Mouse (Mus musculus): ENCODE measurements around the gene Eif2b3. TPM values are rescaled to one million over a fixed set of nuclear protein-coding genes. Genes with fewer than 3 reads are reported as not detected.

The Eif2b3 gene
- polyA plus RNA-seq, 1 experiment from 2014 or later, result 11.1 TPM

- Histone ChIP-seq H3K4me3 (ENCODE audit: inconsistent target) (no peak overlapping the region), H3K36me3 (ENCODE audit: inconsistent target) (no peaks in the 10 kb centered on the region), H3K79me2 (ENCODE audit: inconsistent target) (no peaks in the 10 kb centered on the region), H3K27ac (no peak overlapping the region)
- 94% methylated on average over 3 of the region's 3 CpGs for WGBS (ENCODE audit: missing documents)
Measured at GRCm38 (mm10) chr4:117048836-117049235, 29.6 kb downstream of the Eif2b3 start.

DNA sequence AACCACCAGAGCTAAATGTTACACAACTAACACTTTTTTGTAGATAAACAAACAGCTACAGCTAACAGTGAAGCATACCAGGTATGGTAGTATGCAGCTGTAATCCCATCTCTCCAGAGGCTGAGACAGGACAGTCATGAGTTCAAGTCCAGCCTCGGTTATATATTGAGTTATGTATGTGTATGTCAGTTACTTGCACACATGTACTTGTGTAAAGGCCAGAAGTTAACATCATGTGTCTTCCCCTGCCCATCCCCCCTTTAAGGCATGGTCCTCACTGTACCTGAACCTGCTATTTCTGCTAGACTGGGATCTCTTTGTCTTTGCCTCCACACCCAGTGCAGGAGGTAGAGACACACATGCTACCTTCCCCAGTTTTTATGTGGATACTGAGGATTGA is 30.3 kb downstream of the Eif2b3 start:
- H3K79me2 ChIP-seq (ENCODE audit: inconsistent target), result no peaks in the 10 kb centered on the region
- no peak overlapping the region for H3K27ac ChIP-seq
- H3K4me3 ChIP-seq (ENCODE audit: inconsistent target), result no peak overlapping the region
- WGBS (ENCODE audit: missing documents), result 100% methylated on average over 1 of the region's 1 CpGs
- H3K36me3 ChIP-seq (ENCODE audit: inconsistent target), result no peaks in the 10 kb centered on the region

- Histone ChIP-seq H3K79me2 (ENCODE audit: inconsistent target) (no peaks in the 10 kb centered on the region), H3K4me3 (ENCODE audit: inconsistent target) (no peak overlapping the region), H3K27ac (no peak overlapping the region), H3K36me3 (ENCODE audit: inconsistent target) (no peaks in the 10 kb centered on the region)
- WGBS (ENCODE audit: missing documents), result 92% methylated on average over 4 of the region's 4 CpGs
Measured at GRCm38 (mm10) chr4:117052626-117053025, 33.4 kb downstream of the Eif2b3 start.

DNA sequence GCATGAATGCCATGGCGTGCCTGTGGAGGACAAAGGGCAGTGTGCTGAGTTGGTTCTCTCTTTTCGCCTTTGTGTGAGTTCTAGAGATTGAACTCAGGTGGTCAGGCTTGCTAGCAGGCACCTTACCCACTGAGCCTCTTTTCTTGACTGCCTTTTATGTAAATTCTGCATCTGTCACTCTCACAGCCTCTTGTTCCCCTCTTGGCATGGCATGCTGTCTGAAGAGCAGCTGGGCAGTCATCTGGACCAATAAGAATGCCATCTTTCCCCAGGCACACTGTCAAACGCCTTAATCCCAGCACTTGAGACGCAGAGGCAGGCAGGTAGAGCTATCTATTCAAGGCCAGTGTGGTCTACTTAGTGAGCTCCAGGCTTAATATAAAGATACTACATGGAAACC is 34.8 kb downstream of the Eif2b3 start:
- WGBS (ENCODE audit: missing documents), result 100% methylated on average over 4 of the region's 4 CpGs
- H3K79me2 ChIP-seq (ENCODE audit: inconsistent target), result no peaks in the 10 kb centered on the region
- H3K36me3 ChIP-seq (ENCODE audit: inconsistent target), result no peaks in the 10 kb centered on the region
- H3K27ac ChIP-seq, result no peak overlapping the region
- no peak overlapping the region for H3K4me3 ChIP-seq (ENCODE audit: inconsistent target)

DNA sequence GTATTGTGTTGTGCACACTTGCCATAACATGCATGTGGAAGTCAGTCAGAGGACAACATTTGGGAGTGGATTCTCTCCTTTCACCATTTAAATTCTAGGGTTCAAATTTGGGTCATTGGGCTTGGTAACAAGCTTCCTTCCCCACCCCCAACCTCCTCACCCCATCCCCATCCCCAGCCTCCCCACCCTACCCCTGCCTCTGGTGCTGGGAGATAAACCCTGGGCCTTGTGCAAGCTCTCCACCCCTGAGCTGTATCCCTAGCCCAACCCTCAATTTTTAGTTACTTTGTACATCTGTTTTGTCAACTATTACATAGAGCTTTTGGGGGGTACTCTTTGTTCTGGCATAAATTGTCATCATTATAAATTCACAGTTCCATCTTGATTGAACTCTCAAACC is 36.9 kb downstream of the Eif2b3 start:
- no peaks in the 10 kb centered on the region for H3K79me2 ChIP-seq (ENCODE audit: inconsistent target)
- no peak overlapping the region for H3K4me3 ChIP-seq (ENCODE audit: inconsistent target)

DNA sequence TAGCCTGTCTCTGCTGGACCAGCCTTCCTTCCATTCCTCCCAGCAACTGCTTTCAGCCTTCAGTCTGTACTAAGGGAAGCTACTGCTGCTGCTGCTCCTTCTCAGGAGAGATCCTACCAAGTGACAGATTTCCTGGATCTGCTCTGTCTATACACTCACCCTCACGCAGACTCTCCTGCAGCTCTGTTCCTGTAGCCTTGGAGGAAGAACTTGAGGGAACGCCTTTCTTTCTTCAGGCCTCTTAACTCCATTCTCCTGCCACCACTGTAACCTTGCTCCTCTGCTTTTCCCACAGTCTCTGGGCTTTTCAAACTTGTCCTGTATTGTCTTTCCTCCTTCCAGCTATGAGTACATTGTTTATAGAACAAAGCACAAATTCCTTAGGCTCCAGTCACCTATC is 37.3 kb downstream of the Eif2b3 start:
- H3K79me2 ChIP-seq (ENCODE audit: inconsistent target), result no peaks in the 10 kb centered on the region
- no peak overlapping the region for H3K4me3 ChIP-seq (ENCODE audit: inconsistent target)
- no peak overlapping the region for H3K27ac ChIP-seq
- no peaks in the 10 kb centered on the region for H3K36me3 ChIP-seq (ENCODE audit: inconsistent target)
- 93% methylated on average over 2 of the region's 2 CpGs for WGBS (ENCODE audit: missing documents)

More for the DNA sequence above, 36.9 kb downstream of the Eif2b3 start:
- Histone ChIP-seq H3K27ac (no peak overlapping the region), H3K36me3 (ENCODE audit: inconsistent target) (no peaks in the 10 kb centered on the region)

GRCm38 (mm10) chr4:117058512-117058911 is 39.3 kb downstream of the Eif2b3 start:
- Histone ChIP-seq H3K36me3 (ENCODE audit: inconsistent target) (no peaks in the 10 kb centered on the region), H3K27ac (no peak overlapping the region), H3K79me2 (ENCODE audit: inconsistent target) (no peaks in the 10 kb centered on the region), H3K4me3 (ENCODE audit: inconsistent target) (no peak overlapping the region)
- 95% methylated on average over 4 of the region's 4 CpGs for WGBS (ENCODE audit: missing documents)

DNA sequence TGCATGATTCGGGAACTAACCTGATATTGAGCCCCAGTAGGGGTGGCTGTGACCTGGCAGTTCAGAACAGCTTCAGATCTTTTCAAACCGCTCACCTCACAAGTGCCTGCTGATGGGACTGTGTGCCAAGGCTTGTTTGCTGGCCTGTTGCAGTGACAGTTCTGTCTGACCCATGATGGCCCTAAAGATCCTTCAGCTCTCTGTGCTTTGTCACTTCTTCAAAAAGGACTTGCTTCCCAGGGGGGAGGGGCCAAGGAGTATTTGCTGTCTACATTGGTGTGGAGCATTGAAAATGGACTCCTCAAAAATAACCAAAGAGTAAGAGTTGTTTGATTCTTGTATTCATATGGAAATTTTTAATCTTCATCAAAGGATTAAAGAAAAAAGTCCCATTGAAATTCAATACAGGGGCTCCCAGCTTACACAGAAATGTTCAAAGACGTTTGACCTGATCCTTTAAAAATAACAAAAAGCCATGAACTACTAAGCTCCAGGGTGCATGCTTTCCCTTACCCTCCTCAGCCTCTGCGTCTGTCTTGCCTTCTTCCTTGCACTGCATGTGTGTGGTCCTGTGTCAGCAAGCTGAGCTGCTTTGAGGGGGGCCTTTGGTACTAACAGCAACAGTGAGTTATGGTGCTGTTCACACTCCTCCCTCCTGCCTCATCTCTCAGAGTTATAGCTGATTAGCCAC is 43.6 kb downstream of the Eif2b3 start:
- peaks cover 12% of the 10 kb centered on the region for H3K36me3 ChIP-seq (ENCODE audit: inconsistent target)
- no peaks in the 10 kb centered on the region for H3K79me2 ChIP-seq (ENCODE audit: inconsistent target)
- WGBS (ENCODE audit: missing documents), result 93% methylated on average over 4 of the region's 4 CpGs
- no peak overlapping the region for H3K4me3 ChIP-seq (ENCODE audit: inconsistent target)
- no peak overlapping the region for H3K27ac ChIP-seq

- Histone ChIP-seq H3K36me3 (ENCODE audit: inconsistent target) (peaks cover 14% of the 10 kb centered on the region), H3K79me2 (ENCODE audit: inconsistent target) (no peaks in the 10 kb centered on the region), H3K4me3 (ENCODE audit: inconsistent target) (no peak overlapping the region), H3K27ac (no peak overlapping the region)
- 95% methylated on average over 7 of the region's 7 CpGs for WGBS (ENCODE audit: missing documents)
Measured at GRCm38 (mm10) chr4:117068035-117068434, 48.8 kb downstream of the Eif2b3 start.

GRCm38 (mm10) chr4:117069647-117070046 is 50.4 kb downstream of the Eif2b3 start:
- 88% methylated on average over 1 of the region's 1 CpGs for WGBS (ENCODE audit: missing documents)
- no peak overlapping the region for H3K27ac ChIP-seq
- H3K4me3 ChIP-seq (ENCODE audit: inconsistent target), result no peak overlapping the region
- H3K79me2 ChIP-seq (ENCODE audit: inconsistent target), result no peaks in the 10 kb centered on the region
- peaks cover 14% of the 10 kb centered on the region for H3K36me3 ChIP-seq (ENCODE audit: inconsistent target)

GRCm38 (mm10) chr4:117070624-117071023 is 51.4 kb downstream of the Eif2b3 start:
- Histone ChIP-seq H3K27ac (no peak overlapping the region), H3K4me3 (ENCODE audit: inconsistent target) (no peak overlapping the region), H3K79me2 (ENCODE audit: inconsistent target) (no peaks in the 10 kb centered on the region), H3K36me3 (ENCODE audit: inconsistent target) (peaks cover 10% of the 10 kb centered on the region)
- WGBS (ENCODE audit: missing documents), result 73% methylated on average over 4 of the region's 4 CpGs

GRCm38 (mm10) chr4:117071183-117071582 is 52.0 kb downstream of the Eif2b3 start:
- H3K36me3 ChIP-seq (ENCODE audit: inconsistent target), result peaks cover 8% of the 10 kb centered on the region
- H3K4me3 ChIP-seq (ENCODE audit: inconsistent target), result no peak overlapping the region

DNA sequence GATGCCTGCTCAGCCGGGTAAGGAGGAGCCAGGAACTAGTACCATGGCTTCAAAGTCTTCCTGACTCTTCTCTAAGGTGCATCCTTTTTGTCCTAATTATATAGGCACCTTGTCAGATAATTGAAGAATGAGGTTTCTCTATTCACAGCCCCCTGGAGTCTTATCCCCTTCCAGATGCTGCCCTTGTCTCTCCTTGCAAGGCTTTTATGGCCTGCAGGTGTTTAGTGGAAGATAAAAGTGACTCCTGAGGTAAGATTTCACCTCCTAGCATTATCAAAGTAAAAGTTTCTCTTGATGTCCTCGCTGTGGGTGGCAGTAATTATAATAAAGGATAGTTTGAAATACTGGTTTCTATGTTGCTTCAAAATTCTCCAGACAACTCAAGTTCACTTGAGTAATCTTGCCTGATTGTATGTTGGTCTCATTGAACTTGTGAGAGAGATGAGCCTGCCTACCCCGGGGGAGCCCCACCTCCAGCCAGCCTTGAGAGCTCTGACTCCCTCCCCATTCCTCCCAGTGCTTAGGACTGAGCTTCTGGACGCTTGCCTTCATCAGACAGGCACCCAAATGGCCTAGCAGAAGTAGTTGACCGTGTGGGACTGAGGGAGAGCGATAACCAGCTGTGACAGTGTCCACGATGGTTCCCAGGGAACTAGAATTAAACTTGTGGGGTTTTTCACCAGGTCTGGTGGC is 68.9 kb downstream of the Eif2b3 start:
- Histone ChIP-seq H3K27ac (no peak overlapping the region), H3K79me2 (ENCODE audit: inconsistent target) (no peaks in the 10 kb centered on the region), H3K36me3 (ENCODE audit: inconsistent target) (0 out of 2 replicates have a peak, but pooled peaks cover 5% of the 10 kb centered on the region), H3K4me3 (ENCODE audit: inconsistent target) (no peak overlapping the region)
- WGBS (ENCODE audit: missing documents), result 95% methylated on average over 7 of the region's 7 CpGs

More at GRCm38 (mm10) chr4:117071183-117071582, 52.0 kb downstream of the Eif2b3 start:
- Histone ChIP-seq H3K79me2 (ENCODE audit: inconsistent target) (no peaks in the 10 kb centered on the region), H3K27ac (no peak overlapping the region)
- WGBS (ENCODE audit: missing documents), result 100% methylated on average over 5 of the region's 5 CpGs

DNA sequence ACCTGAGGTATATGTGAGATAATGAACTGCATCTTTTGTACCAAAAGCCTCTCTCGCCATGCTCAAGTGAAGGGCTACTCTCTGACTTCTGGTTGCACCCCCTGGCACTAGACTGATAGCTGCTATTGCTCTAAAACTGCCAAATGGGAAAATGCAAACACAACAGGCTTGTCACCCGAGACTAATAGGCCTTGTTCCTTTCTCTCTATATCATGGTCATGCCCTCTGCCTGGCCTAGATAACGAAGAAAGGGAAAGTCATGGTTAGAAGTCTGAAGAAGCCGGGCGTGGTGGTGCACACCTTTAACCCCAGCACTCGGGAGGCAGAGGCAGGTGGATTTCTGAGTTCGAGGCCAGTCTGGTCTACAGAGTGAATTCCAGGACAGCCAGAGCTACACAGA is 71.4 kb downstream of the Eif2b3 start:
- H3K27ac ChIP-seq, result no peak overlapping the region
- H3K4me3 ChIP-seq (ENCODE audit: inconsistent target), result no peak overlapping the region
- 90% methylated on average over 7 of the region's 7 CpGs for WGBS (ENCODE audit: missing documents)
- no peaks in the 10 kb centered on the region for H3K79me2 ChIP-seq (ENCODE audit: inconsistent target)
- H3K36me3 ChIP-seq (ENCODE audit: inconsistent target), result 0 out of 2 replicates have a peak, but pooled peaks cover 5% of the 10 kb centered on the region

GRCm38 (mm10) chr4:117094626-117095361 is 75.6 kb downstream of the Eif2b3 start:
- WGBS (ENCODE audit: missing documents), result 93% methylated on average over 3 of the region's 3 CpGs
- no peaks in the 10 kb centered on the region for H3K36me3 ChIP-seq (ENCODE audit: inconsistent target)
- H3K79me2 ChIP-seq (ENCODE audit: inconsistent target), result no peaks in the 10 kb centered on the region
- no peak overlapping the region for H3K27ac ChIP-seq
- H3K4me3 ChIP-seq (ENCODE audit: inconsistent target), result no peak overlapping the region

Measured in macrophage (primary cell).